Mouse (Mus musculus) adrenal gland, adult 8-10 months (tissue): ENCODE results near the gene 4833439L19Rik. TPM values are rescaled to one million over a fixed set of nuclear protein-coding genes. Genes with fewer than 3 reads are reported as not detected.

Experiments
- DNase-seq: peaks from one replicate; pipeline ENCODE4 v3.0.0; 2022
- microRNA-seq, 2 experiments: library from miRNA; unstranded; fragments of <30 nt; microRNA quantifications; one replicate each; pipeline ENCODE4 v1.2.0; 2022
- total RNA-seq, 4 experiments: library from RNA; stranded (reverse); gene quantifications; 2 replicates each; pipeline ENCODE4 v1.2.4; 2022

The 4833439L19Rik gene
- total RNA-seq, 4 experiments from 2014 or later = 162 to 193 (median 173) TPM

DNA sequence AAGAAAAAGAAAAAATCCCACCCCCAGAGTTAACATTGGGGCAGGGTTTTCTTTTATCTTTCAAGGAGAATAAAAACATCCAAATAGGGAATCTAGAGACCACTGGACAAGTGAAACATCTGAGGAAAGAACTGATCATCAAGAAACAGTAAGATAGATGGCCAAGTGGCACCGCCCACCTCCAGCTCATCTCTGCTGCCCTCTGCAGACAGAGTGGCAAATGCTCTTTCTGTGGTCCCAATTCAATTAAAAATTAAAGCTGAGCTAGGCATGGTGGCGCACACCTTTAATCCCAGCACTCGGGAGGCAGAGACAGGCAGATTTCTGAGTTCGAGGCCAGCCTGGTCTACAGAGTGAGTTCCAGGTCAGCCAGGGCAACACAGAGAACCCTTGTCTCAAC lies 45.0 kb downstream of the 4833439L19Rik start:
- DNase-seq = no peak

DNA sequence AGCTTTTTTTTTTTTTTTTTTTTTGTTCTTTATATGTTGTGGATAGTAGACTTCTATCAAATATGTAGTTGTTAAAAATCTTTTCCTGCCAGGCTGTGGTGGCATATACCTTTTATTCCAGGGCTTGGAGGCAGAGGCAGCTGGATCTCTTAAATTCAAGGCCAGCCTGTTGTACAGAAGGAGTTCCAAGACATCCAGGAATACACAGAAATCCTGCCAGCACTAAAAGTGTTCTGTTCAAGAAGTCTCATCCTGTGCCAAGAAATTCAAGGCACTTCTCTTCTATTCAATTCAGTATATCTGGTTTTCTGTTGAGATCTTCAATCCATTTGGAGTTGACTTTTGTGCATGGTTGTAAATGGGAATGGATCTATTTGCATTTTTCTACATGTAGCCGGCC lies 59.3 kb downstream of the 4833439L19Rik start:
- DNase-seq = no peak

DNA sequence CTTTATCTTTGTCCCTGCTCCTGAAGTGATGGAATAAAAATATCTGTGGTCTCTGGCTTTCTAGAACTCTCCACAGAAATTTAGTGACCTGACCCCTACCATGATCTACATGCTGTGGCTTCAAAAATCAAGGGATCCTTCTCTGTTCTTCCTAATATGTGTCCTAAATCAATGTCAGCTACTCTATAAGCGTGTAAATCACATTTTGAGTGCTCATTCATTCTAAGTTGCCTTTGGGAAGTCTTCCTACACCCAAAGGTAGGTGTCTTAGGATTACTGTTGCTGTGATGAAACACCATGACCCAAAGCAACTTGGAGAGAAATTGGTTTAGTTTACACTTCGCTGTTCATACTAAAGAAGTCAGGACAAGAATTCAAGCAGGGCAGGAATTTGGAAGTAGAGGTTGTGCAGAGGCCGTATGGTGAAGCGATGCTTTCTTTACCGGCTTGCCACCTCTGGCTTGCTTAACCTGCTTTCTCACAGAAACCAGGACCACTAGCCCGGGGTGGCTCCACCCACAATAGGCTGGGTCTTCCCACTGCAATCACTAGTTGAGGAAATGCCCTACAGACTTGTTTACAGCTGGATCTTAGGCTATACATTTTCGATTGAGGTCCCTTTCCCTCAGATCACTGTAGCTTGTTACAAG lies 60.5 kb downstream of the 4833439L19Rik start:
- no peak for DNase-seq

DNA sequence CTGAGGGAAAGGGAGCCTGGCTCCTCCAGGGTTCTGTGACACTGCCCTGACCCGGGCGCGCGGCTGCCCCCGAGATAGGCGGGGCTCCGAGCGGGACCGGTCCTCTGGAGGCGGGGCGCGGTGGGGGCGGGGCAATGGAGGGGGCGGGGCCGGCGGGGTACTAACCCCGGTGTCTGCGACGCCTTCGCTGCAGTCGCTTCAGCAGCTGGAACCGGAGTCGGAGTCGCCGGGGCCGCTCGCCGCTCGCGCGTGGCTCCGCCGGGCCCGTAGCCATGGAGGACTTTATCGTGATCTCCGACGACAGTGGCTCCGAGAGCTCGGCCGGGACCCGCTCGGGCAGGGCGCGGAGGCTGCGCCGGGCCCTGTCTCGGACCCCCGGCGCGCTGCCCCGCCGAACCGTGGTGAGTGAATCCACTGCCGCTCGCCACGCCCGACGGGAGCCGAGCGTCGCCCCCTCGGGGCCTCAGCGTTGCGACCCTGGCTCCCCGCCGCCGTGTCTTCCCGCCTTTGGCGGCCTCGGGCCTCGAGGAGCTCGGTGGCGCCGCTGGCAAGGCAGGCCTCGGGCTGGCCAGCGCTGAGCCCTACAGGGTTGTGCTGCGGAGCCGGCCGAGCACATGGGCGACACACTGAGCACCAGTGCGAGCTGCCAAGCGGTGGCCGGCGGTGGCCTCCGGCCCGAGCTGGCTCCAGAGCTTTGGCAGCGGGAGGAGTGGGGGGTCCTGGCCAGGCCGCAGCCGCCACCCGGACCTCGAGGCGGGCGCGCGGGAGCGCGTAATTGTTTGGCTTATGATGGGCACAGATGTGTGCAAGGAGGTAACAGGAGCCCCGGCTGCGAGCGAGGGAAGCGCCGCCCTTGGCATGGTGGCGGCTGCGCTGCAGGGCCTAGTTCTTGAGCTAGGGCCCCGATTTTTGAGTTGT lies 61.4 kb downstream of the 4833439L19Rik start, which contains the start of gene Simc1:
Gene Simc1 (plus strand): TSS at position 176 of the 918 bp plus-strand sequence.
- DNase-seq = peak; percentile 71

DNA sequence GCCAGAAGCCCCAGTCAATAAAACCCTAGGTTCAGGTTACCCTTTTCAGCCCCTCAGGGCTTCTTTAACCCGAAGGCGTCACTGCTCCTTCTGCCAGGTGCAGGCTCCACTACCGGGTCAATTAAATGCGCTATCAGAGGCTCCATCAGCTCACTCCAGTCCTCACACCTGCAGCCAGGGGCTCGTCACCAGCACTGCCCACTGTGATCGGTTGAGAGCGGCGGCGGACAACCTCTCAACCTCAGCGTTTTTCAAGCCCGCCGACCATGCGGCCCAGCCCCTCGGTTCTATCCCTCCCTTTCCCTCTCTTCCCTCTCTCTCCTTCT lies 62.0 kb downstream of the 4833439L19Rik start:
- DNase-seq = no peak

DNA sequence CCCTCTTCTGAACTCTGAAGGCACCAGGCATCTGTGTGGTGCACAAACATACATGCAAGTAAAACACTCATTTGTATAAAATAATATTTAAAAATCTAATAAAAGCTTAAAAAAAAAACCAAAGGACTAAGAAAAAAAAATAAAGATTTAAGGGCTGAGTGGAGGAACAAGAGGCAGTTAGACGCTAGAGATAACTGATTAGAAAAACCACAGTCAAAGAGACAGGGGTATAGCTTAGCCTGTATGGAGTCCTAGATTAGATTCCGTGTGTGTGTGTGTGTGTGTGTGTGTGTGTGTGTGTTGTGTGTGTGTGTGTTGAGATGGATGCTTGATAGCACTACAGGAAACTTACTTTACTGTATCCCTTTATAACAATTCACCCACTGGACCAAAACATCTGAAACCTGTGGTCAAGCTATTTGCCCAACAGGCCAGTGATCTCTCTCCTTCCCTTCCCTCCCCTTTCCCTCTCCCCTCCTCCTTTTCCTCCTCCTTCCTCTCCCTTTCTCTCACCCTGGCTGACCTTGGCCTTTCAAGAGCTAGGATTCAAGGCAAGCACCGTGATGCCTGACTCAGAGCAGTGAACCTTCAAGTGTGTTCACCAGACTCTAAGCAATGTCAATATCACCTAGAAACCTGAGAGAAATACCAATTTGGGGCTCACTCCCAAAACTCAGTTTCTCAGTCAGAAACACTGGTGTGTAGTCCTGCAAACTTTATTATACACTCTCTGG lies 63.1 kb downstream of the 4833439L19Rik start:
- peak; percentile 43 for DNase-seq

DNA sequence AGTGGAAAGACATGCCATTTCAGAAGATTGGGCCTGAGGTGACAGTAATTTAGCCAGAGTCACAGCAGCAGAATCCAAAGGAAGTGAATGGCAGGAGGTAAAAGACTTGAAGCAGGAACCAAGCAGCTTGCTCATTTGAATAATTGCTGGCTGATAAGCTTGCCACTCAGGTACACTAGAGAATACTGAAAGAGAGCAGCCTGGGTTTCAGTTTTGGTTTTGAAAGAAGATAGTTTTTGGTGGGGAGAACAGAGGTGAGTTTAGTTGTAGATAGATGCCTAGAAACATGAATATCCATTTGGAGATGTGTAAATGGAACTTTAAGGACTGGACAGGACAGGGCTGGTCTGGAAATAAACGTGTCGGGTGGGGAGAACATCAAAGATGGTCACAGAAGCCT lies 63.9 kb downstream of the 4833439L19Rik start:
- DNase-seq = no peak

Small RNA genes lying within 50 kb of the gene (microRNA-seq; reads per million reads assigned to microRNA genes)
- gene Gm24195 = 0 reads per million in 2 experiments

Other genes starting within 250 kb of the 4833439L19Rik start
- 10 to 100 TPM; 20.8 to 47.3 (median 33.3) TPM for gene Cplx2, start 194.1 kb downstream of the 4833439L19Rik start, total RNA-seq
- gene Thoc3, start 96.6 kb downstream of the 4833439L19Rik start, total RNA-seq = 10 to 100 TPM; 44.4 to 51.6 (median 48.7) TPM
- 10 to 100 TPM; 13.5 to 56.8 (median 26.1) TPM for gene Simc1, start 61.7 kb downstream of the 4833439L19Rik start, total RNA-seq
- 10 to 100 TPM; 55.4 to 77.4 (median 62.0) TPM for gene Arl10, start 9.6 kb upstream of the 4833439L19Rik start, total RNA-seq
- 10 to 100 TPM; 45.5 to 56.7 (median 51.8) TPM for gene Nop16, start 24.7 kb upstream of the 4833439L19Rik start, total RNA-seq
- 100 to 1,000 TPM; 214 to 224 (median 218) TPM for gene Higd2a, start 24.8 kb upstream of the 4833439L19Rik start, total RNA-seq
- 100 to 1,000 TPM in 2 of 4 experiments, 10 to 100 TPM in 2; 79.4 to 163 (median 115) TPM for gene Cltb, start 45.9 kb upstream of the 4833439L19Rik start, total RNA-seq
- gene Faf2, start 56.3 kb upstream of the 4833439L19Rik start, total RNA-seq = 10 to 100 TPM; 77.1 to 94.3 (median 86.7) TPM
- gene Rnf44, start 128.5 kb upstream of the 4833439L19Rik start, total RNA-seq = 100 to 1,000 TPM; 117 to 123 (median 122) TPM
- gene Cdhr2, start 136.0 kb upstream of the 4833439L19Rik start, total RNA-seq = not detected
- gene Gprin1, start 184.4 kb upstream of the 4833439L19Rik start, total RNA-seq = 1 to 10 TPM; 4.0 to 6.4 (median 4.2) TPM
- gene Sncb, start 201.2 kb upstream of the 4833439L19Rik start, total RNA-seq = 1 to 10 TPM; 1.8 to 5.6 (median 3.5) TPM
- not detected for gene Eif4e1b, start 218.6 kb upstream of the 4833439L19Rik start, total RNA-seq
- gene Tspan17, start 223.9 kb upstream of the 4833439L19Rik start, total RNA-seq = 10 to 100 TPM; 38.8 to 45.1 (median 41.8) TPM